Mouse (Mus musculus): ENCODE measurements around the gene Aqp9. TPM values are rescaled to one million over a fixed set of nuclear protein-coding genes. Genes with fewer than 3 reads are reported as not detected.

Gene Aqp9
- polyA plus RNA-seq, 1 experiment from 2014 or later: not detected

DNA sequence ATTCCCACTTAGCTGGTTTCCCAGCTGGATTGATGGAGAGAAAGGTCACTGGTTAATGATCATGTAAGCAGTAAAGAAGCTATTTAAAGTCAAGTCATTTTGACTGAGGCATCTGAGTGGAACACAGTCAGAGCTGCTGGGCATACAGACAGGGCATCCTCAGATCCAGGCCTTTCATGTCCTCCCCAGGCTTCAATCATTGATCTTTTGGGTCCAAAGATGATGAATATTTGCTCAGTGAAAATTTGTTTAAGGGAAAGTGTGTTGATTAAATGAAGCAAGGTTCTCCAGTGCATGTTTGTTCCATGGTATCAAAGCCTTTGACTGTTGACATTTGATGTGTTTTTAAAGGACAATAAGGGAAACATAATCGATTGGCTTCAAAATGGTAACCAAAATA lies 7.2 kb upstream of the Aqp9 start:
- Histone ChIP-seq H3K9ac (ENCODE audit: low read depth, low read length) (no peak overlapping the region), H3K4me3 (ENCODE audit: low read depth, low read length) (no peak overlapping the region), H3K27ac (ENCODE audit: low read depth, low read length) (no peak overlapping the region), H3K36me3 (ENCODE audit: control insufficient read depth, insufficient read depth, low read length) (no peaks in the 10 kb centered on the region), H3K4me2 (replicated peaks; ENCODE audit: low read depth, low read length) (no peak overlapping the region), H3K27me3 (ENCODE audit: control insufficient read depth, insufficient read depth, low read length) (no peaks in the 10 kb centered on the region), H3K9me3 (ENCODE audit: control insufficient read depth, low read length) (no peaks in the 10 kb centered on the region), H3K4me1 (replicated peaks; ENCODE audit: control insufficient read depth, insufficient read depth, low read length) (no peaks in the 10 kb centered on the region)
- no peak for ATAC-seq (ENCODE audit: low FRiP score)
- WGBS: 93% methylated on average over 1 of the region's 1 CpGs
- no peak for DNase-seq (ENCODE audit: low spot score)

DNA sequence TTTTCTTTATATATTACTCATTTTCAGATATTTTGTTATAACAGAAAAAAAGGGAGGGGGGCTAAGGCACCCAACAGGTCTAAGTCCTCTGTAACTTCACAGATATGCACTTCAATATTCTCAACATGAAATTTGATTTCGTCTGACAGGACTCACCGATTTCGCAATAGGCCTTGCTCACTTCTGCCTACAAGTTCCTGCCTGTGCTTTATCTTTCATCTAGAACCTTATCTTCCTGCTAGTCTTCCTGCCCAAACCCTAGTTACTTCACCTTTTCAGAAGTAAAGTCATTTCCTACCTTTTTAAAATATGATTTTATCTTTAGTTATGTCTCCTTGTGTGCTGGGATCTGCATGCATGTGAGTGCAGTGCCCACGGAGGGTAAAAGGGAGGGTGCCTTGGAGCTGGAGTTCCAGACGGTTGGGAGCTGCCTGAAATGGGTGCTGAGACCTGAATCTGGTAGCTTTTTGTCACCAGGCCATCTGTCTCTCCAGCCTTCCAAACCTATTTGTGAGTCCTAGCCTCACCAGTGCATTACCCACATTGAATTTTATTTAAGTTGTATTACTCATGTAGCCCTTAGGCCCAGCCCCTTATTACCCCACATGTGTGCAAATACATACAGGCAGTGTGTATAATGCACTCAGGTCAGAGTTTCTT lies 6.0 kb upstream of the Aqp9 start:
- no peak overlapping the region for H3K4me3 ChIP-seq (ENCODE audit: low read depth, low read length)
- H3K9ac ChIP-seq (ENCODE audit: low read depth, low read length): no peak overlapping the region
- no peaks in the 10 kb centered on the region for H3K27me3 ChIP-seq (ENCODE audit: control insufficient read depth, insufficient read depth, low read length)
- H3K4me2 ChIP-seq (replicated peaks; ENCODE audit: low read depth, low read length): no peak overlapping the region
- WGBS: 84% methylated on average over 5 of the region's 5 CpGs
- DNase-seq (ENCODE audit: low spot score): no peak
- no peak for ATAC-seq (ENCODE audit: low FRiP score)
- no peaks in the 10 kb centered on the region for H3K4me1 ChIP-seq (replicated peaks; ENCODE audit: control insufficient read depth, insufficient read depth, low read length)
- no peaks in the 10 kb centered on the region for H3K36me3 ChIP-seq (ENCODE audit: control insufficient read depth, insufficient read depth, low read length)
- H3K9me3 ChIP-seq (ENCODE audit: control insufficient read depth, low read length): no peaks in the 10 kb centered on the region
- no peak overlapping the region for H3K27ac ChIP-seq (ENCODE audit: low read depth, low read length)

DNA sequence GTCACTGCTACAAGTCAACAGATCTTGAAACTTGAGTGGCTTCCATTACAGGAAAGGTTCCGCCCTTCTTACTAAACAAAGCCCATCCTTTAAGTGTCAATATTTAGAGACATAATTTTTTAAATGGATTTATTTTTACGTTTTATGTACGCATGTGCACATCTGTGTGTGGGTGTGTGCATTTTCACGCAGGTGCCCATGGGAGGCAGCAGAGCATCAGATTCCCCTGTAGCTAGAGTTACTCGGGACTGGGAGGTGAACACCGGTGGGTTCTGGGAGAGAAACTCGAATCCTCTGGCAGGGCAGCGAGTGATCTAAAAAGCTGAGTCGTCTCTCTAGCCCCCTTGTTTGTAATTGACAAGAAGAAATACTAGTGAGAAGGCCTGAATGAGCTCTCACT lies 5.1 kb upstream of the Aqp9 start:
- ATAC-seq (ENCODE audit: low FRiP score) (no peak), DNase-seq (ENCODE audit: low spot score) (no peak)
- Histone ChIP-seq H3K9ac (ENCODE audit: low read depth, low read length) (no peak overlapping the region), H3K27ac (ENCODE audit: low read depth, low read length) (no peak overlapping the region), H3K4me1 (replicated peaks; ENCODE audit: control insufficient read depth, insufficient read depth, low read length) (no peaks in the 10 kb centered on the region), H3K4me3 (ENCODE audit: low read depth, low read length) (no peak overlapping the region), H3K36me3 (ENCODE audit: control insufficient read depth, insufficient read depth, low read length) (no peaks in the 10 kb centered on the region), H3K4me2 (replicated peaks; ENCODE audit: low read depth, low read length) (no peak overlapping the region), H3K27me3 (ENCODE audit: control insufficient read depth, insufficient read depth, low read length) (no peaks in the 10 kb centered on the region), H3K9me3 (ENCODE audit: control insufficient read depth, low read length) (no peaks in the 10 kb centered on the region)
- 63% methylated on average over 9 of the region's 9 CpGs for WGBS

DNA sequence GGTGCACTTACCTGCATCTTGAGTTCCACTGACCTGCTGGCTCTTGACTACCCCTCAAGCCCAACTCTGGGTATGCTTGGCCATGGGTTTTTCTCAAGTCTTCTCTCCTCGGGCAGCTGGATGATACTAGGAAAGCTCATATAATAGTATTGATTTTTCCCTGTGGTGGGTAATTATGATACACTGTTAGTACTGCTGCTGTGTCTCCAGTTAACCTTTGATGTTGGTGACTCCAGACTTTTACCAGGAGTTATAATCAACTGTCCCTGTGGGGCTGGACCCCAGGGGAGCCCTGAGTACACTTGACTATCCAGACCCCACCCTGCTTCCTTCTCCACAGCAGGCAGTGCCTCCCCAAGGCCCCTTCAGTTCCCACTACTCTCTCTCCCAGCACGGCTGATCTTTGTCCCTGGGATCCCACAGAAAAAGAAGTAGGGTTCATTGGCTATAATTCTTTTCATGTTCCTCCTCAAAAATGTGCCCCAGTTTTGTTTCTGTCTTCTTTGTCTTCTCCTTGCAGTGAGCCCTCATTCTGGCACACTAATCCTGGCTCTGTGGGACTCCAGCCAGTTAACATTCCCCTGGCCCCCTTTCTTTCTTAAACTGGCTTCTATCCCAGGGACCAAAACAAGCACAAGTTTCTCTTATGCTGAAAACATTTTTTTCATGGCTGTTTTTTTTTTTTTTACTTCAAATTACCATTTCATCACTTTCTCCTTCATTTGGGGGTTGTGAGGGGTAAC lies 838 bp downstream of the Aqp9 start:
- ATAC-seq (ENCODE audit: low FRiP score): no peak
- H3K4me3 ChIP-seq (ENCODE audit: low read depth, low read length): no peak overlapping the region
- H3K9me3 ChIP-seq (ENCODE audit: control insufficient read depth, low read length): no peaks in the 10 kb centered on the region
- WGBS: 40% methylated on average over 2 of the region's 2 CpGs
- no peak overlapping the region for H3K4me2 ChIP-seq (replicated peaks; ENCODE audit: low read depth, low read length)
- H3K4me1 ChIP-seq (replicated peaks; ENCODE audit: control insufficient read depth, insufficient read depth, low read length): no peaks in the 10 kb centered on the region
- no peak overlapping the region for H3K9ac ChIP-seq (ENCODE audit: low read depth, low read length)
- no peak overlapping the region for H3K27ac ChIP-seq (ENCODE audit: low read depth, low read length)
- DNase-seq (ENCODE audit: low spot score): no peak
- no peaks in the 10 kb centered on the region for H3K27me3 ChIP-seq (ENCODE audit: control insufficient read depth, insufficient read depth, low read length)
- no peaks in the 10 kb centered on the region for H3K36me3 ChIP-seq (ENCODE audit: control insufficient read depth, insufficient read depth, low read length)

DNA sequence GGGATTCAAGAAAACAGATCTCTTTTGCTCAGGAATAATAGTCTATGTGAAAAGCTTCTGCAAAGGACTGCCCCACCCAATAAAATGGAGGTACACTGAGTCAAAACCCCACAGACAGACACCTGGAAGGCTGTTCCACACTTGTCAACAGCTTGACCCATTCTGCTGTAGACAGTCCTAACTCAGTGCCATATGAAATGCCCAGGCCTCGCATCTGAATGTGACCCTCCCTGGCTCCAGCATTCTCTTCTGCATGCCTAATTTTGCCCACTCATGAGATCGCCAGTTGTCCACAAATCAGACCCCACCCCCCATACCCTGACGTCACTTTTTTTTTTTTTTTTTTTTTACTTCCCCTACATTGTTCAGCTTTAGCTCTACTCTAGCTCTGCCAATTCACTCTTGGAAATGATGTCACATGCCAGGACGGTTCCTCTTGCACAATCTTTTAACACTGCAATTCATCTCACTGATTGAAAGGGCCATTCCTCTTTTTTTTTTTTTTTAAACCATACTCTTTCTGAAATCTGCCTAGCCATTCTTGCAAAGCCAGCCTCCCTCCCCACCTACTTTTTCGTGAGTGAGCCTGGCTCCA lies 1.5 kb downstream of the Aqp9 start:
- Histone ChIP-seq H3K36me3 (ENCODE audit: control insufficient read depth, insufficient read depth, low read length) (no peaks in the 10 kb centered on the region), H3K9me3 (ENCODE audit: control insufficient read depth, low read length) (no peaks in the 10 kb centered on the region), H3K27ac (ENCODE audit: low read depth, low read length) (no peak overlapping the region), H3K4me2 (replicated peaks; ENCODE audit: low read depth, low read length) (no peak overlapping the region), H3K9ac (ENCODE audit: low read depth, low read length) (no peak overlapping the region), H3K27me3 (ENCODE audit: control insufficient read depth, insufficient read depth, low read length) (no peaks in the 10 kb centered on the region), H3K4me1 (replicated peaks; ENCODE audit: control insufficient read depth, insufficient read depth, low read length) (no peaks in the 10 kb centered on the region), H3K4me3 (ENCODE audit: low read depth, low read length) (no peak overlapping the region)
- DNase-seq (ENCODE audit: low spot score) (no peak), ATAC-seq (ENCODE audit: low FRiP score) (no peak)
- 66% methylated on average over 5 of the region's 5 CpGs for WGBS

DNA sequence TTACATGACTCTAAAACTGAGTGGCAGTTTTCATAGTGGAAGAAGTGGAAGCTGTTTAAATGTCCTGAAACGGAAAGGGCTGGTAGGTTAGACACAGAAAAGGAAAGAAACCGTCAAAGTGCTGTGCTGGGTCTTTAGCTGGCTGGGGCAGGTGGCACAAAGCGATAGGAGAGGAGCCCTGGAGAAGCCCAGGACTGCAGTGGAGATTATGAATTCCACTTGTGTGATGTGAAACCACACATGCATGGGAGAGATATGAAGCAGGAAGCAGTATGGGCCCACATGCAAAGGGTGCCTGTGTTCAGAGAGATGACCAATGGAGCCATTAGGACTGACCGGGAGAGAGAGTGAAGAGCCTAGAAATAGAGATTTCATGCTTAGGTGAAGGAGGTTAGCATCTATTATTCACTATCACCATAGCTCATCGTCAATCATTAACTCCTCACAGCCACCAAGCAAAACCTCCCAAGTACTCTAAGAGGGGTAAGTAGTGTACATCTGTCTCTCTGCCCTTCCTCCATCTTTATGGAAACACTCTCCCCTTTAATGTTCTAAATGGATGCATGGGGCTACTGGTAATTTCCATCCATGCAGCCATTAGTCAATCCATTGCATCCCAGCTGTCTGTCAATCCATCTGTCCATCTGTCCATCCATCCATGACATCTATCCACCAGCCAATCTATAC lies 2.3 kb downstream of the Aqp9 start:
- H3K9me3 ChIP-seq (ENCODE audit: control insufficient read depth, low read length): no peaks in the 10 kb centered on the region
- H3K4me3 ChIP-seq (ENCODE audit: low read depth, low read length): no peak overlapping the region
- H3K36me3 ChIP-seq (ENCODE audit: control insufficient read depth, insufficient read depth, low read length): no peaks in the 10 kb centered on the region
- H3K27me3 ChIP-seq (ENCODE audit: control insufficient read depth, insufficient read depth, low read length): no peaks in the 10 kb centered on the region
- H3K4me1 ChIP-seq (replicated peaks; ENCODE audit: control insufficient read depth, insufficient read depth, low read length): no peaks in the 10 kb centered on the region
- no peak for ATAC-seq (ENCODE audit: low FRiP score)
- H3K9ac ChIP-seq (ENCODE audit: low read depth, low read length): no peak overlapping the region
- 84% methylated on average over 5 of the region's 5 CpGs for WGBS
- no peak for DNase-seq (ENCODE audit: low spot score)
- no peak overlapping the region for H3K27ac ChIP-seq (ENCODE audit: low read depth, low read length)
- H3K4me2 ChIP-seq (replicated peaks; ENCODE audit: low read depth, low read length): no peak overlapping the region

DNA sequence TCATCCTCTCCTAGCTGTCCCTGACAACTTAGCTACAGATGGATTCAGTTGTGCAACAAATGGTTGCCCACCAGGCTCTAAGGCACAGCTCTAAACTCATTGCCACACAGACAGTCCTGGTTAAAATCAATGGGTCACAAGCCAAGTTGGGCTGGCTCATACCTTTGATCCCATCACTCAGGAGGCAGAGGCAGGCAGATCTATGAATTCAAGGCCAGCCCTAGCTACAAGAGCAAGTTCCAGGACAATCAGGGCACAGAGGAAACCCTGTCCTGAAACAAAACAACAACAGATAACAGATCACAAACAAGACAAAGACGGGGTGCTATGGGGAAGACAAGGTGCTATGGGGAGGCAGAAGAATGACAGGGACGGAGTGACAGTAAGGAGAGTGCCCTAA lies 3.0 kb downstream of the Aqp9 start:
- no peak overlapping the region for H3K27ac ChIP-seq (ENCODE audit: low read depth, low read length)
- ATAC-seq (ENCODE audit: low FRiP score) (no peak), DNase-seq (ENCODE audit: low spot score) (no peak)
- no peak overlapping the region for H3K9ac ChIP-seq (ENCODE audit: low read depth, low read length)
- H3K4me3 ChIP-seq (ENCODE audit: low read depth, low read length): no peak overlapping the region
- no peaks in the 10 kb centered on the region for H3K9me3 ChIP-seq (ENCODE audit: control insufficient read depth, low read length)
- no peaks in the 10 kb centered on the region for H3K27me3 ChIP-seq (ENCODE audit: control insufficient read depth, insufficient read depth, low read length)
- no peaks in the 10 kb centered on the region for H3K36me3 ChIP-seq (ENCODE audit: control insufficient read depth, insufficient read depth, low read length)
- 87% methylated on average over 2 of the region's 2 CpGs for WGBS
- H3K4me1 ChIP-seq (replicated peaks; ENCODE audit: control insufficient read depth, insufficient read depth, low read length): no peaks in the 10 kb centered on the region
- H3K4me2 ChIP-seq (replicated peaks; ENCODE audit: low read depth, low read length): no peak overlapping the region

DNA sequence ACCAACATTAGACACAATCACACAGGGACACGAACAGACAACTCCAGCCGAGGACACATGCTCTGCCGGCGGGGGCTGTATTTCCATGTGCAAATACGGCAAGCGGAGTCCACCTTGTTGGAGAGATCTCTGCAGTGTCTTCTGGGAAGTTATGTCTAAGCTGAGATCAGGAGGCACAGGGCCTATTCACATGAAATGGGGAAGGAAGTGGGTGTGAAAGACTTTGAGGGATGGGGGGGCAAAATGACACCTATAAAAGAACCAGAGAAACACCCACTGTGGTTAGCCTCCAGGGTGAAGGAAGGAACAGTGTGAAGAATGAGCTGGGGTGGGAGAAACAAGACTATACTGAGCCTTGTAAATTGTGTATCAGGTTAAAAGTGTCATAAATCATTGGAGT lies 3.4 kb downstream of the Aqp9 start:
- no peaks in the 10 kb centered on the region for H3K27me3 ChIP-seq (ENCODE audit: control insufficient read depth, insufficient read depth, low read length)
- 89% methylated on average over 6 of the region's 6 CpGs for WGBS
- H3K27ac ChIP-seq (ENCODE audit: low read depth, low read length): no peak overlapping the region
- H3K4me3 ChIP-seq (ENCODE audit: low read depth, low read length): no peak overlapping the region
- ATAC-seq (ENCODE audit: low FRiP score) (no peak), DNase-seq (ENCODE audit: low spot score) (no peak)
- no peak overlapping the region for H3K9ac ChIP-seq (ENCODE audit: low read depth, low read length)
- H3K9me3 ChIP-seq (ENCODE audit: control insufficient read depth, low read length): no peaks in the 10 kb centered on the region
- no peaks in the 10 kb centered on the region for H3K36me3 ChIP-seq (ENCODE audit: control insufficient read depth, insufficient read depth, low read length)
- H3K4me2 ChIP-seq (replicated peaks; ENCODE audit: low read depth, low read length): no peak overlapping the region
- no peaks in the 10 kb centered on the region for H3K4me1 ChIP-seq (replicated peaks; ENCODE audit: control insufficient read depth, insufficient read depth, low read length)
